8 mouse cellular contexts compared by ENCODE assay signal in the genomic region with DNA sequence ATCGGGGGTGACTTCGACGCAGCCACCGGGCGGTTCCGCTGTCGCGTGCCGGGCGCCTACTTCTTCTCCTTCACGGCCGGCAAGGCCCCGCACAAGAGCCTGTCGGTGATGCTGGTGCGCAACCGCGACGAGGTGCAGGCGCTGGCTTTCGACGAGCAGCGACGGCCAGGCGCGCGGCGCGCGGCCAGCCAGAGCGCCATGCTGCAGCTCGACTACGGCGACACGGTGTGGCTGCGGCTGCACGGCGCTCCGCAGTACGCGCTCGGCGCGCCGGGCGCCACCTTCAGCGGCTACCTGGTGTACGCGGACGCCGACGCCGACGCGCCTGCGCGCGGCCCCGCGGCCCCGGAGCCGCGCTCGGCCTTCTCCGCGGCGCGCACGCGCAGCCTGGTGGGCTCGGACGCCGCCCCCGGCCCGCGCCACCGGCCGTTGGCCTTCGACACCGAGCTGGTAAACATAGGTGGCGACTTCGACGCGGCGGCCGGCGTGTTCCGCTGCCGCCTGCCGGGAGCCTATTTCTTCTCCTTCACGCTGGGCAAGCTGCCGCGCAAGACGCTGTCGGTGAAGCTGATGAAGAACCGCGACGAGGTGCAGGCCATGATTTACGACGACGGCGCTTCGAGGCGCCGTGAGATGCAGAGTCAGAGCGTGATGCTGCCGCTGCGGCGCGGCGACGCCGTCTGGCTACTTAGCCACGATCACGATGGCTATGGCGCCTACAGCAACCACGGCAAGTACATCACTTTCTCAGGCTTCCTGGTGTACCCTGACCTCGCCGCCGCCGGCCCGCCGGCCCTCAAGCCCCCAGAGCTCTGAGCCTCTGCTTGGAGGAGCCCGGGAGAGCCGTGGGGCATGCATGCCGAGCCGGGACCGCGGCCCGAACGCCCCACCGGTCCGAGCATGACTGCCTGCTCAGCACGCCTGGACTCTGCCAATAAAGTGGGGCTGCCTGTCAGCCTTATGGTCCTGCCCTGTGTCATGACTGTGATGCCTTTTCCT. TPM values are rescaled to one million over a fixed set of nuclear protein-coding genes. Genes with fewer than 3 reads are reported as not detected.
DNase-seq lines count a peak whose midpoint lies in the region; ATAC-seq lines count a peak whose summit lies in the region.

No protein-coding gene starts in this region.

- intact Hi-C loops in left cerebral cortex, postnatal 36 days (cut with DNase I), result no loop called here

- peak; percentile 58 for DNase-seq in ES-CJ7 (ENCODE audit: low read depth, low spot score)
- DNase-seq in brain, adult 2 months (ENCODE audit: low read depth, low spot score), result peak; percentile 91
- peak; percentile 54 to 72 for DNase-seq in left cerebral cortex, postnatal 36 days (ENCODE audit: low spot score in 2 of 2)
- DNase-seq in skeletal muscle tissue, adult 2 months (ENCODE audit: low read depth, low spot score), result peak; percentile 49

- peak; percentile 48; the same call in 1 of the 2 replicates for ATAC-seq in erythroblast, adult 5-6 weeks (replicated peaks; ENCODE audit: low FRiP score, poor library complexity, severe bottlenecking)
- ATAC-seq in hematopoietic stem cell, adult 5-6 weeks (replicated peaks in 1 of 2; ENCODE audit: insufficient read depth in 1 of 2, low FRiP score in 2 of 2, low TSS enrichment in 1 of 2, low read depth in 1 of 2, poor library complexity in 2 of 2, severe bottlenecking in 2 of 2), result peak; percentile 42; a peak in 3 of 4 replicates
- ATAC-seq in megakaryocyte progenitor cell, adult 5-6 weeks (replicated peaks; ENCODE audit: poor library complexity), result peak; percentile 53
- no peak for ATAC-seq in monocyte, adult 5-6 weeks (replicated peaks; ENCODE audit: insufficient number of reproducible peaks, low FRiP score, low TSS enrichment, poor library complexity, severe bottlenecking)

RNA-seq across cellular contexts. Expression of a gene that starts 4.2 kb away (rescaled TPM):
- total RNA-seq in erythroblast, adult 5-6 weeks (2015; ENCODE audit: low replicate concordance), result not detected in 2 replicates
- total RNA-seq in erythroblast, adult 5-6 weeks (2017; ENCODE audit: low replicate concordance), result not detected in 2 replicates
- not detected in 2 replicates for total RNA-seq in hematopoietic stem cell, adult 5-6 weeks (2017)
- 100 to 1,000 TPM; 279 to 315 TPM for total RNA-seq in left cerebral cortex, postnatal 36 days (2021)
- total RNA-seq in megakaryocyte progenitor cell, adult 5-6 weeks (2015), result not detected in 2 replicates
- not detected in 2 replicates for total RNA-seq in megakaryocyte progenitor cell, adult 5-6 weeks (2017)
- not detected in 3 replicates for total RNA-seq in monocyte, adult 5-6 weeks (2017)

RNA-seq across cellular contexts. Expression of a gene that starts 14.7 kb away (rescaled TPM):
- 1.7 and 5.8 TPM in 2 replicates for total RNA-seq in erythroblast, adult 5-6 weeks (2015; ENCODE audit: low replicate concordance)
- 2.8 TPM in 2 replicates for total RNA-seq in erythroblast, adult 5-6 weeks (2017; ENCODE audit: low replicate concordance)
- total RNA-seq in hematopoietic stem cell, adult 5-6 weeks (2017), result 25.1 and 37.2 TPM in 2 replicates
- 10 to 100 TPM; 39.6 to 39.8 TPM for total RNA-seq in left cerebral cortex, postnatal 36 days (2021)
- 10.0 and 16.4 TPM in 2 replicates for total RNA-seq in megakaryocyte progenitor cell, adult 5-6 weeks (2015)
- total RNA-seq in megakaryocyte progenitor cell, adult 5-6 weeks (2017), result 15.1 and 17.6 TPM in 2 replicates
- 8.5 to 26.3 TPM (median 9.7 TPM) in 3 replicates for total RNA-seq in monocyte, adult 5-6 weeks (2017)

RNA-seq across cellular contexts. Expression of a gene that starts 14.8 kb away (rescaled TPM):
- 36.2 and 37.3 TPM in 2 replicates for total RNA-seq in erythroblast, adult 5-6 weeks (2015; ENCODE audit: low replicate concordance)
- 28.0 and 29.0 TPM in 2 replicates for total RNA-seq in erythroblast, adult 5-6 weeks (2017; ENCODE audit: low replicate concordance)
- 62.2 and 92.6 TPM in 2 replicates for total RNA-seq in hematopoietic stem cell, adult 5-6 weeks (2017)
- total RNA-seq in left cerebral cortex, postnatal 36 days (2021), result 100 to 1,000 TPM; 229 to 240 TPM
- total RNA-seq in megakaryocyte progenitor cell, adult 5-6 weeks (2015), result 156 and 172 TPM in 2 replicates
- 68.0 and 89.2 TPM in 2 replicates for total RNA-seq in megakaryocyte progenitor cell, adult 5-6 weeks (2017)
- 58.5 to 72.9 TPM (median 61.1 TPM) in 3 replicates for total RNA-seq in monocyte, adult 5-6 weeks (2017)

RNA-seq across cellular contexts. Expression of a gene that starts 42.9 kb away (rescaled TPM):
- 61.7 and 91.3 TPM in 2 replicates for total RNA-seq in erythroblast, adult 5-6 weeks (2015; ENCODE audit: low replicate concordance)
- 37.2 and 37.7 TPM in 2 replicates for total RNA-seq in erythroblast, adult 5-6 weeks (2017; ENCODE audit: low replicate concordance)
- total RNA-seq in hematopoietic stem cell, adult 5-6 weeks (2017), result 138 and 140 TPM in 2 replicates
- total RNA-seq in left cerebral cortex, postnatal 36 days (2021), result 100 to 1,000 TPM in 1 of 2 experiments, 10 to 100 TPM in 1; 97.5 to 124 TPM
- total RNA-seq in megakaryocyte progenitor cell, adult 5-6 weeks (2015), result 155 and 176 TPM in 2 replicates
- total RNA-seq in megakaryocyte progenitor cell, adult 5-6 weeks (2017), result 170 and 182 TPM in 2 replicates
- 117 to 151 TPM (median 134 TPM) in 3 replicates for total RNA-seq in monocyte, adult 5-6 weeks (2017)

RNA-seq across cellular contexts. Expression of a gene that starts 50.3 kb away (rescaled TPM):
- total RNA-seq in erythroblast, adult 5-6 weeks (2015; ENCODE audit: low replicate concordance), result 23.8 and 25.4 TPM in 2 replicates
- 31.9 and 38.8 TPM in 2 replicates for total RNA-seq in erythroblast, adult 5-6 weeks (2017; ENCODE audit: low replicate concordance)
- total RNA-seq in hematopoietic stem cell, adult 5-6 weeks (2017), result 34.6 and 53.8 TPM in 2 replicates
- 100 to 1,000 TPM; 145 to 163 TPM for total RNA-seq in left cerebral cortex, postnatal 36 days (2021)
- 34.0 and 42.8 TPM in 2 replicates for total RNA-seq in megakaryocyte progenitor cell, adult 5-6 weeks (2015)
- total RNA-seq in megakaryocyte progenitor cell, adult 5-6 weeks (2017), result 23.7 and 37.6 TPM in 2 replicates
- 22.3 to 60.8 TPM (median 27.6 TPM) in 3 replicates for total RNA-seq in monocyte, adult 5-6 weeks (2017)

Comparison
In these comparisons a context has a peak if more than half of its experiments do, and no peak if none do; other contexts are left out.
1. RNA of a gene that starts 4.2 kb away (total RNA-seq): 279 to 315 TPM in left cerebral cortex, postnatal 36 days; not detected in erythroblast, adult 5-6 weeks, not detected in hematopoietic stem cell, adult 5-6 weeks, not detected in megakaryocyte progenitor cell, adult 5-6 weeks and not detected in monocyte, adult 5-6 weeks; every median in the first group is over 100 times any median in the second.
2. Peak in every context shown above with its lines, with median percentiles within 50 percentile points of each other: DNase-seq.